Mouse (Mus musculus) gastrocnemius, postnatal 25 days (tissue): Measurements from ENCODE around the gene Ott. TPM values are rescaled to one million over a fixed set of nuclear protein-coding genes. Genes with fewer than 3 reads are reported as not detected.
"Not testable (repeated sequence)": the region's sequence is repeated elsewhere in the genome, so short reads cannot be mapped to it uniquely, and the experiment has no call there.

ENCODE experiments used
- DNase-seq: peaks from one replicate; pipeline ENCODE4 v3.0.0; 2022
- long read RNA-seq, 2 experiments: library from polyadenylated mRNA; stranded (forward); transcript quantifications; one replicate each; pipeline ENCODE4 v2.0.0; 2021
- total RNA-seq, 2 experiments: library from RNA; stranded (reverse); gene quantifications; 1 replicate in 1 of 2; 2 replicates in 1 of 2; pipeline ENCODE4 v1.2.3; 2021

The Ott gene
- not detected for total RNA-seq
- long read RNA-seq, experiment 1, result 0 reads
- long read RNA-seq, experiment 2, result 0 reads

GRCm38 (mm10) chrX:149073982-149074381 is at the start of gene Ott:
Gene Ott, plus strand, starts transcription at chrX:149074282.
- not testable (repeated sequence) for DNase-seq

Other genes with a start within 250 kb of the Ott start
- gene Luzp4, start 216.6 kb upstream of the Ott start, total RNA-seq, result not detected
- not detected for gene Gm15093, start 198.1 kb downstream of the Ott start, total RNA-seq